Mouse (Mus musculus) naive thymus-derived CD4-positive, alpha-beta T cell, adult 2 months (primary cell): ENCODE results near the gene Rbm20.
A peak's percentile ranks its signal among the peaks of the same experiment; 100 is the strongest.

ENCODE experiments used
- DNase-seq: peaks from one replicate; pipeline ENCODE4 v3.0.0-alpha.2; 2011; ENCODE audit warnings: low read depth

Rbm20 gene

DNA sequence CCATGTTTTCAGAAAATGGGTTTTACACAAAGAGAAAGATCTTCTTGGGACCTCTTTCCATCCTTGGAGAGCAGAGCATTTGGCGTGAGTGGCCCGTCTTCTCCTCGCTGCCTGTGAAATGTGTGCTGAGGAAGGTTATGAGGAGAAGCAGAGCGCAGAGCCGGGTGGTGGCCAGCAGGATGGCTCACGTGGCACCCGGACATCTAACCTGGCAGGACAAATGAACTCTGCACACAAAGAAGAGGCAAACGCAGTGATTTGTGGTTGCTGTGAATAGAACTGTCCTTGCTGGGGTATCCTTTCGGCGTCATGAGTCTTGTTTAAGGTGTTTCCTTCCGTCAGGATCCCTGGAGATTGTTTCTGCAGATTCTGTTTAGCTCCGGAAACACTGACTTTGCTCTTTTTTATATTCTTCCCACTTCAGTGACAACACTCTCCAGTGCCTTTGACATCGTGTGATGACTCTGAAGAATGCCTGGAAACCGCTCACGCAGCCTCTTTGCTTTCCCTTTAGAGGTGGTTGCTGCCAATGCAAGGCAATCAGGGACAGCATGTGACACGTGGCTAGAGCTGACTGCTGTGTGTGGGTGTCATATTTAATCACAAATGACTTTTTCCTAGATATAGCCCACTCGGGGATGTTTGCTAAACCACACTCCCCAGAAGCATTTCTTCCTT lies 80.5 kb downstream of the Rbm20 start:
- DNase-seq, result no peak

DNA sequence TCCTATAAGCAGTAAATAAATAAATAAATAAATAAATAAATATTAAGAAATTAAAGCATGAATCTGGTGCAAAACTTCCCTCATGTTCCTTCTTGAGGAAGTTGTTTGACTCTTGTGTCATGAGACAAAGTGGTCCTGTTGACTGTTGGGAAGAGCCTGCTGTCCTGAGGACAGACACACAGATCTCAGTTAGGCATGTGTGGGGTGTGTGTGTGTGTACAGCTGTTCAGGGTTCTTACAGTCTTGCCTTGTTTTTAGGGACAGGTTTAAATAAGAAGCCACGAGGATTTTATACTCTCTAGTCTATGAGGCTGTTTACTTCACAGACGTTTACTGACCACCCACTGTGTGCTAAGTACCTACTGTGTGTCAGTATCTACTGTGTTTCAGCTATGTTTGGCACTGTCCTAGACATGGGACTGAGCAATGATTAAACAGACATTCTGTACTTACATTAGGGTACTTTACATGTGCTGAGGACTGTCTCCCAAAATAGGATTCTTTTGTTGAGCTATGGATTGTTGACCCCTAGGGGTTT lies 81.8 kb downstream of the Rbm20 start:
- DNase-seq, result no peak

DNA sequence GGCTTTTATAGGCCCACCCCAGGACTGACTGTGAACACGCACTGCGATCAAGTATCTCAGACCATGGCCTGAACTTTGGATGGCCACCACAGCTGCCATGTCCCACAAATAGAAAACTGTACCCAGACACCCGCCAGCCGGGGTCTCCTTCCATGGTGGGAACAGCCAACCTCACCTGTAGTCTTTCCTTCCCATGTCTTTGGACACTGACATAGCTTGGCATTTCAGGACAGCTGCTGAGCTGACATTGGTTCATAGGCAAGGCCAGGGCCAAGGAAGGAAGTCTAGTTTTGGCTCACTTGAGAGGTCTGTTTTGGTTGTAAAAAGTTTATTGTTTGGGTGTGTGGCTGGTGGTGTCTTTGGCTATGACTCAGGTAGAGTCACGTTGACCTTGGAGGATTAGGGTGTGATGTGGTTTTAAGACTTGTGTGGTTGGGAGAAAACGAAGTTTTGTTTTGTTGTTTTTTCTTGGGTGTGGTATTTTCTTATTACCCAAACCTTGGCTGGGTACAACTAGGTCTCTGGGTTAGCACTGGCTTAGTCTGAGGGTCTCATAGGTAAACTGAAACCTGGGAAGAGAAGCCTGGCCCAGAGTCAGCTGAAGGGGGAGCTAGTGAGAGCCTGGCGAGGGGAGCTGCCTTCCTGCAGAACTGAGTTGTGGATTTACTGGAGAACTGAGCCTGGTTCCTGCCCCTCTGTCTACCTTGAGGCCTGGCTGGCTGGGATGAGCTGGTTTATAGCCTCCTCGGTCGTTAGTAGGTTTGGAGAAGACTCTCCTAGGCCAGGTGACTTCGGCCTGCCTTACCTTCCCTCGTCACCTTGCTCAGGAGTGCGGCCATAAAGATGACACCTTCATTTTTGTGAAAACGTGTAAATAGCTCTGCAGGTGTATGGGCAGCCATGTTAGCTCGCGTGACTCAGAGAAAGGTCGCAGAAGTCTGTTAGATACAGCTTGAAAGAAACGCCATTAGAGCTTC lies 83.3 kb downstream of the Rbm20 start:
- no peak for DNase-seq

DNA sequence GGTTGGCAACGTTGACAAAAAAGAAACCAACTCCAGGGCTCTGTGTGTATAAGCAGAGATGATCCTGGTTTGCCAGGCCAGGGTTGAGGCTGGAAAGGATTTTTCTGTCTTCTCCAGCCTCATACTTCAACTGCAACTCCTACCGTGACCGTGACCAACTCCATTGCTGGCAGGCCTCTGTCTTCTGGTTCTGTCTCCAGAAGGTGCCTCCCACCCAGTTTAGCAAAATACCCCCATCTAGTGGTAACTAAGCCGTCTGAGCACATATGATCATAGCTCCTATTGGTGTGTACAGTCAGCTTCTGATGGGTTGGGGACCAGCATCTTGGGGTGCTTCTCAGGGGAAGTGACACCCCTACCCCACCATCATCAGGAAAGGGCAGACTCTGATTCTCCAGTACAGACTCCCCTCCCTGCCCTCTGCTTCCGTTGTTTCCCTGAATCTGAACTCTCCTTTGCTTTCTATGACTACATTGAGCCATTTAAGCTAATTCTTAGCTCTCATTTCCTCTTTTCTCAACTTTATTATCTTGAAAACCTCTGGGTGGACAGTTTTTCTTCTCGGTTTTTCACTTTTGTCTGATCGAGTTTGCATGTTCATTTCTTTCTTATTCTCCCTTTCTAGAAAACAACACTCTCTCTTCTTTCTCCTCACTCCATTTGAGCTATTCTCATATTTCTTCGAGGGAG lies 85.8 kb downstream of the Rbm20 start:
- DNase-seq, result peak; percentile 45

DNA sequence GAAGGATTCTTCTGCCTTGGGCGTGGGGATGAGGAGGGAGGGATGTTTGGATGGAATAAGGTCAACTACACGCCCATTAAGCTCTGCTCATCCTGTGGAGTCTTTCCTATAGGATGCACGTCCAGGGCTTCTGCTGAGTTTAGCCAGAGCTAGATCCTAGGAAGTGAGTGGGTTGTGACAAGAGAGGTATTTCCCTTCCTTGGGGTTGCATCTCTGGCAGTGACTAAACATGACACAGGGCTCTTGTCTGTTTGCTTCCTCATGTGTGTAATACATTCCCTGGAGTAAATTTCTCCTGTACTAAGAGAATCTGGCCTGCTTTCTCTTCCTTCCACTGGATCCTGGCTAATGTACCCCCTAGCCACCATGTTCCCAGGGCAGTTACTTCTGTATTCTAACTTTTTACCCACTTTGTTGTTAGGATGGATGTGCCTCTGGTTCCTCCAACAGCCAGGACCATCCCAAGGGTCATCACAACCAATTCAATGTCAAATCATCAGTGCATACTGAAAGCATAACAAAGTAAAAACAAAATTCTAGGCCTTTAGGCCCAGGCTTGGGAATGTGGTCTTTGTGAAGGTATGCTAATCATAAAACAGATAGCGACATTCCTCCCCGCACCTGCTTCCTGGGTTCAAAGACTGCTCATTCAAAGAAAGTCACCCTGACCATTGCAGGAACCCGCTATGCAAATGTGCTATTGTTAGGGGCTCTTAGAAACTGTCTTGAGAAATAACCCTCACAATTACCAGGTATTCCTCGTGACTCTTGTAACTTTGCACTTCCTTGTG lies 87.8 kb downstream of the Rbm20 start:
- no peak for DNase-seq

DNA sequence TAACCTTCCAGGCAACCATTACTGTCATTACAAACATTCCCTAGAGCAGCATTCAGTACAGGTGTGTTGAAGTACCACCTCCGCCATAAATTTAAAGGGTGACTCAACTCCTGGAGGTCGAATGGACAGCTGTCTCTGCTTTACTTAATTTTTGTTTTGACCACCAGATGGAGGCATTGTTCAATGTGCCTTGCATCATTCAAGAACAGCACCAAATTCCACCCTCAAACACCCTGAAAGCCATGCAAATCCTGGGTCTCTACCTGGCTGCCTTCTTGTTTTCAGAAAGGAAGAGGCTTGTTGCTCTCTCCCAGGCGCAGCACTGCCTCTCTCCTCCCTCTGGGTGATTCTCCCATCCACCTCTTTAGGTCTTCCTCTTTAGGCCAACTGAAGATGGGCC lies 91.4 kb downstream of the Rbm20 start:
- DNase-seq, result peak; percentile 81

DNA sequence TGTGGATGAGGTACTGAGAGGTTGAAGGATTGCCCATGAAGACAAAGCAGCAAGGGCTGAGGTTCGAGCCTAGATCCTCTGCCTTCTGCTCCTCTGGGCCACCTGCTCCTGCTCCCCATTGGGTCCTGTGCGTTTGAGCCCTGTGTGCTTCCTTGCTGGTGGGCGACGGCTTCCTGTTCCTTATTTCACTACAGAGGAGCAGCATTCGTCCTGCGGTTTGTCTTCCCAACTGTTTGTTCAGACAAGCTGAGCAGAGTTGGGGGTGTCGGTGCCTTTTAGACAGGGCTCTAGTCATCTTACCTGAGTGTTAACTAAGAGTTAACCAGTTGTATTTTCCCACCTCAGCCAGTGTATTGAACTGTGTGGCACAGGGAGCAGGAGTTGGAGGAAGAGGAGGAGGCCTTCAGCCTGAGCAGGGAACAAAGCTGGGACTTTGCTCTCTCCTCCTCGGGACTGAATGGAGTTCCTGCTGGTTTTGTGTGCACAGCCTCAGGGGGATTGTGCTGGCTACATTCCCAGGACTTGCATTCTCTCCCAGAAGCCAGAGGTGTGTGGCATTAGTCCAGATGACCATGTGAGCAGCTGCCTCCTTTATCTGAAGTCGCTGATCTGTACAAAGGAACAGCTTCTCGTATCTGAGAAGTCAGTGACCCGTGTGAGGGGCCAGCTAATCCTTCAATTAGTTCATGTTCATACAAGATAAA lies 97.0 kb downstream of the Rbm20 start:
- no peak for DNase-seq

DNA sequence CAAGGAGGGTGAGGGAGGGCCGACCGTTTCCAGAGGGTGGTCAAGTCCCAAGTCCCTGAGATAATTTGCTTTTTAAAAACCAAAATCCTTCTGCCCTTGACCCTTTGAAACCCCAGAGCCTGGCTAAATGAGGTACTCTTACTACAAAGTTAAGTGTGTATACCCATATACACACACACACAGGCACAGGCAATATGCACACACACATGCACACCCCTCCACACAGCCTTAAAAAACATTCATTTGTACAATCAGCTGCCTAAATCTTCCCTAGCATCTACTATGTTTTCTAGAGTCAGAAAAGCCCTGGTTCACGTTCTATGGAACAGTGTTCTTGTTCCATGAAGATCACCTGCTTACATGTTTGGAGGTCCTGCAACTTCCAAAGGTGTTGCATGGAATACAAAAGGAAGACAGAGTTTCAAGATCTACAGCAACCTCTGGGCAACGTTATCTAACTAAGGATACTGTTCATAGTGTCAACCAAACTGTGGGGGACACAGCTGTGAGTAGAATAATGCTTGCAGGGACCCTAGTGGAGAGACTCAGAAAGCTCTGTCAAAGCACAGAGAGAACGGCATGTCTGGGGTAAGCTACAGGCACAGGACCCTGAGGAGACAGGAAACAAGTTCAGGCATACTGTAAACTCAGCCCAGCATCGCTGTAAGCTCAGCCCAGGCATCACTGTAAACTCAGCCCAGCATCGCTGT lies 97.7 kb downstream of the Rbm20 start:
- no peak for DNase-seq

DNA sequence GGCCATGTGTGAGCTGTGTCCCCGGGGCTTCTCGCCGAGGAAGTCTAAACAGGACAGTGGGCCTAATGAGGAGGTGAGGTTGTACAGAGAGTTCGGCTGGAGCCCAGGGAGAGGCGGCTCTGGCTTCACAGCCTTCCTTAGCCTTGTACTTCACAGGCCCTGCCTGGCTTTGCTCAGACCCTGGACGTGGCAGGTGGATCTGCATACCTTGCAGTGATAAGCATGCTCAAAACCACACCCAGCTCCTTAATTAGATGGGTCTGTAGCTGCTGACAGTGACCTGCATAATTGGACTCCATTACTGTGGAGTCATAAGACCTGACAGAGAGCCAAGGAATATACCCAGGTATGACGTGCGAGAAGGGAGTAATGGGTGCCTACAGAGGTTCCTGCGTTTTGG lies 102.3 kb downstream of the Rbm20 start:
- DNase-seq, result no peak

DNA sequence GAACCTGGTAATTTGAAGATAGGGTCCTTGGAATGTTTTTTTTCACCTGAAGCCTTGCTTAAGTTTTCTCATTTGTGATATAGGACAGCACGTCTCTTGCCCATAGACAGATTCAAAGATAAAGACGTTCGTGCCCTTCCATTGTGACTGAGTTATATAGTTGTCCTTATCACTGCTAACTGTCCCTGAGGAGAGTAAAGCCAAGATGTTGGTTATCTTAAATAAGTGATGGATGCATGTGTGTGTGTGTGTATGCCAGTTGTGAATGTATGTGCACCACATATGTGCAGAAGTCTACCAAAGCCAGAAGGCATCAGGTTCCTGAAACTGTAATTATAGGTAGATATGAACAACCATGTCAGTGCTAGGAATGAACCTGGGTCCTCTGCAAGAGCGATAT lies 102.7 kb downstream of the Rbm20 start:
- DNase-seq, result no peak

DNA sequence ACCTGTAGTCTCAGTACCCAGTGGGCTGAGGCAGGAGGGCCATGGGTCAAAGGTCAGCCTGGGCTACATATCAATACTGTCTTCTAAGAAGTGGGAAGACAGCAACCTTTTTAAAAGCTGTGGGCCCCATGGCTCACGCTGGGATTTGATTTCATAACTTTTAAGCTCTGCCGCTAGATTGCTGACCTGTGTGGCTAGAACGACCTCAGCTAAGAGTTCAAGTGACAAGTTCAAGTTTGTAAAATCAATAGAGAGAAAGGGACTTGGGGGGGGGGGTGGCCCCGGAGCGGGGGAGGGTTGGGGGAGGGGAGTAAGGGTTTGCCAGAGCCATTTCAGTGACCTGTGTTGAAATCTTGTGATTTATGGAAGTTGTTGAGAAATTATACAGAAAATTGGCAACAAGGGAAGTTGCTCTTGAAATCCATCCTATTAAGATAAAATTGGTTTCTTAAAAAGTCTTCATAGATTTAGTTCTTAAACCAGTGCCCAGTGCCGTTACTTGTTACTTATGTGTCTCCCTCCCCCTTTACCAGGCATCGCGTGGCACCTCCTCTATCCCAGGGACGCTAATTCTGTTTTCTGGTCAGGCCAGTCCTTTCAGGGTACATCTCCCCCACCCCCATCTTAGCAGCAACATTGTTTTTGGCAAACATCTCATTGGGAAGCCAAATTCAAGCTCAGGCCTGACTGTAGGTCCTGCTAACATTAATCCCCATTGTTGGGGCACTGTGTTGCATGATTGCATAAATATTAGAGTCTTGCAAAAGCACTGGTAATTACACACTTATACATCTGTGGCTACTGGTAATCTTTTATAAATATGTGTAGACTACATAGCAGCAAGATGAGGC lies 103.9 kb downstream of the Rbm20 start:
- no peak for DNase-seq

DNA sequence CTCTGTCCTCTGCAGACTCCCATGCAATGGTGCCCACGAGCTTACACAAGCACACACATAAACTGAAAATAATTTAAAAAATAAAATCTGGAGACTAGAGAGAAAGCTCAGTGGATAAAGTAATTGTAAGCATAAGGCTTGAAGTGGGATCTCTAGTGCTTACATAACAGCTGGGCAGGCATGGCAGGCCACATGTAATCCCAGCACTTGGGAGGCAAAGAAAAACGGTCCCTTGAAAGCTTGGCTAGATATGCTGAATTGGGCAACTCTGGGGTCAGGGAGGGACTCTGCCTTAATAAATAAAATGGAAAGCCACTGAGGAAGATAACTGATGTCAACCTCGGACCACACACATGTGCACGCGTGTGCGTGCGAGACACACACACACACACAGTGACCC lies 104.7 kb downstream of the Rbm20 start:
- DNase-seq, result no peak

DNA sequence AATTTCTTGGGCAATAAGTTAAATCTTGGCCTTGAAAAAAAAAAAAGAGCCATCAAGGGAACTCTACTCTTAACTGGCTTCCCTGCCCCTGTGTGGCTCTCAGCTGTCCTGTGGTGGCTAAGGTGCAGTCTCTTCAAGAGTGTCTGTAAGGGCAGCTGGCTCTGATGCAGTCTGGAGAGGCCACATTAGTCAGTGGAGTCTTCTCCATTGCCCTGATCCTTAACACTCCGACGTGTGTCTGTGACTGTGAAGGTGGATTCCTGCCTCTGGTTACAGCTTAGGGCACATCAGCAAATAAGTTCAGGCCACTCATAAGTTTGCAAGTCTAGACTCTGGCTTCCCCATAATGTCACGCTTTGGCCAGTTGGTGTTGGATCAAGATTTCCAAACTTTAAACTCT lies 108.2 kb downstream of the Rbm20 start:
- no peak for DNase-seq

DNA sequence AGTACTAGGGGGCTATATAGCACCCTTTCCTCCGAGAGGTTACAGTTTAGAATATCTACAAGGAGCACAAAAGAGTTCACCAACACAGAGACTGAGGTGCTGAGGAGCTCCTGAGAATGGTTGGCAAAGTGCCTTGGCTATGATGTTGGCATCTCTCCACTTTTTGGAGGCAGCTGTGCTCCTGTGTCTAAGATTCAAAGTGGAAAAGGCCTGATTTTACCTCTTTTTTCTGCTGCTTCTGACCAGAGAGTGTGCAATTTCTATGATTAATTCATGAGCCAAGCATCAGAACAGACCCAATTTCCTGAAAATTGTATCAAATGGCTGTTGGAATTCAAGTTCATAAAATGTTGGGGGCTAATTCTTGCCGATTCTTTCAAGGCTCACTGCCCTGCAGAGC lies 109.1 kb downstream of the Rbm20 start:
- DNase-seq, result no peak

DNA sequence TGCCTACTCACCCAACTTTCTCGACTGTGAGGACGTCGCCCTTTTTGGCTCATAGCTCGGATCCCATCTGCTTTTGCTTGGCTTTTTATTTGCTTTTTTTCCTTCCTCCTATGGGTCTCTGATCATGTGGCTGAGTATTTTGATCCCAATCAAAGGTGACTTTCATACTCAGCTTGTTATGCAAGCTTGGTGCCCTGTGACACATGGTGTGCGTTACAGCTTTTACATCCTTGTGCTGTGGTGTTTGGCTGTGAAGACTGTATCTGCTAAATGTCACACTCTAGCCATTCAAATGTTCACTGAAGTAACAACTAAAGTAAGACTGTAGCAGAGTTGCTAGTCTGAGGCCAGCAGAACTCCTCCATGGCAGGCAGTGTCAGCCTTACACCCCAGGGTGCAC lies 109.7 kb downstream of the Rbm20 start:
- DNase-seq, result no peak

DNA sequence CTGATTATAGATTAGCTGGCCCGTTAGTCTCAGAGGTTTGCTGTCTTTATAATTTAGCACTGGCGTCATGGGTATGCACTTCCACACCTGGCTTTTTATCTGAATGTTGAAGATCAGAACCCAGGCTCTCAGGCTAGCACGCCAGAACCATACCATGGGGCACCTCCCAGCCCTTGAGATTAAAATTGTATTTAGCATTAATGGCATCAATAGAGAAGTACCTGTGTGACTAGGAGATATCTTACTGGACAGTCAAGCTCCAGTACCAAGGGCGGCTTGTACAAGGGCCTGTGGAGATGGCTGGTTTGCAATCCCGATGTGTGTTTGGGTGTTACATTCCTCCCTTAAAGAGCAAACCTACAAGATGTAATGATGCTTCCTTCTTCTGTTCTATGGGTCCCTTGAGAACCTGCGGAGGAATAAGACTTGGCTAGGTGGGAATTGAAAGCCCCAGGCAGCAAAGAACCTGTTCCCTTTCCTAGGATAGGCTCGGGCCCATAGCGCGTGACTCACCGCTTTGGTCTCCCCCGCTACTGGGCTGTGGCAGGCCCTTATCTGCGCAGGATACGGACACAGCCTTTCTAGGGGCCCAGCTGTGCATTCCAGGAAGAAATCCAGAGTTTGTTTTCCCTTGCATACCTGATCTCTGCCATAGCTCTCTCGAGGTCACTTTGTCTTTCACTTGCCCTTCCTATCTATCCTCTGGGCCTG lies 111.7 kb downstream of the Rbm20 start:
- no peak for DNase-seq

DNA sequence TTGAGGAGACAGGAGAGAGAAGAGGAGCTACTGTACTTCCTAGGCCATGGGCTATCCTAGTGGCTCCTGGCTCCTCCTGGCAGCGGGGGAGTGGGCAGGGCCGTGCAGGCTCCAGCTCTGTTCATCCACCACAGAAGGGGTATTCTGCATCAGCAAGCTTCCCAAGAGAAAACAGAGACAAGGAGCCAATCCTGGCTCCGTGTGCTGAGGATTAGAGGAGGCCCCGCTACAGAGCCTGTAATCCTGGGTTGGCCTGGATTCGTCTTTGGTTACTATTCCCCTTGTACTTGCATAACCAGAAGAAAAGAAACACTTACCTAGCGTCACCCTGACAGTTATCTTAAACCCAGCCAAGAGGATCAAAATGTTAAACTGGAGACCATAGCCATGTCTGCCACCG lies 112.5 kb downstream of the Rbm20 start:
- DNase-seq, result no peak

DNA sequence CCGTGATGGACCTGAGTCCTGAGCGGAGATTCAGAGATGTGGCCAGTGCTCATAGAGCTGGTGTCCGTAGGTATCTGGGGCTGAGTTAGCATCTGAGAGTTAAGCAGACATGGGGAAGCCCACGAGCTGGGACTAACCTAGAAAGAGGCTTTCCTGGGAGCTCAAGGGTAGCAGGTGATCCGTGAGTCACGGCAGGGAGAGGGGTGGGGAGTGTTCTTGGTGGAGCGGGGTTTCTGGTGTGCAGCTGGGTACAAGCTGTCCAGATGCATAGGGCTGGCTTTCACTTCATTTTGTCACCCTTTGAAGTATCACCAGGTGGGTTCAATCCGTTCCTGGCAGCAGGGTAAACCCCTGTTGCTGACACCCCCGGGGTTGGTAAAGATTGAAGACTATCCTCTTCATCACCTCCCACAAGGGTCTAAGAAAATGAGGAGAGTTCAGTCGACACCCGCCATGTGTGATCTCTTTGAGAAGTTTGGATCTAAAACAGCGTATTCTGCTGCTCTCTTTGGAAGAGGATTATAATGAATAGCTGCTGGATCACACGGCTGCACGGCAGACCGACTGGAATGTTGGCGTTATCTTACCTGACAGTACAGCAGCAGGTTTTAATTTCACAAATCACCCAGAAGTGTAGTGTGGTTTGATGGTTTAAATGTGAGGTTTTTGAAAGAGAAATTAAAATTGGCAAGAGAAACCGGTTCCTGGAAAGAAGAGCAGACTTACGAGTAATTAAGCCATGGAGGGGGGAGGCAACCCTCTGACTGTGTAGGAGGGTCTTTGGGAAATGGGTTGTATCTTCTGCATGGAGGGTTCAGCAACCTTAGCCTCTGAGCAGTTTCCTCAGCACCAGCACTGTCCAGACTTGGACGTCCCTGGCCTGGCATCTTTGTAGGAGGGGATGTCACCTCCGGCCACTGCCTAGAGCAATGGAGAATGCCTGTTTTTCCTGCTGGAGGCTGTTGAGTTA lies 114.9 kb downstream of the Rbm20 start:
- no peak for DNase-seq
